Mouse (Mus musculus): ENCODE measurements at regions not wholly inside any gene's neighbourhood (a gene's known extent, or its start where the extent isn't known, plus 50 kb on each side); places are given as distances from the start of the nearest gene placed in this dataset.

DNA sequence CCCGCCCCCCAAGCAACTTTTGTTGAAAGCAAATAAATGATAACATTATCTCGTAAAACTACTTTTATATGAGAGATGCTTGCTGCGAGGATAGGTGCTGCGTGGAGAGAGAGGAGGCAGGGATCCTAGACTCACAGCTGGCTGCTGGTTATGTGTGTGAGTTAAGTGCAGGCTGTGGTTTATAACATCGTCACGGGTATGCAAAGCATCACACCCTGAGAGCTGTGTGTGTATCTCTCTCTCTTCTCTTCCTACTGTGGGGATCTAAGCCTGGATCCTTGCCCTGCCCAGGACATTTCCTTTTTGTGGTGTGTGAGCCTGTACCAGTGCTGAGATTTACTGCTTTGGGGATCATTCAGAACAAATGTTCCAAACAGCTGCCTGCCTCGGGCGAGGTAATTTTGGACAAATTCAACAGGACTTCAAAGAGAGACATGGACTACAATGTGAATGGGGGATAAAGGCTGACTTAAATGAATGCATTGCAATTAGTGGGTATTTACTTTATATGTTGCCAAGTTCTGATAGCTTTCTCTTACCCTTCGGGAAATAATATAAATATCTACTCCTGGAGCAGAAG is 162.9 kb downstream of the Sox2 start:
- TF ChIP-seq CTCF (IDR thresholded peaks at IDR 0.05; ENCODE audit: extremely low read depth, insufficient read length, insufficient replicate concordance, low read depth, low read length) (no peak), POLR2A (IDR thresholded peaks at IDR 0.05; ENCODE audit: low read depth, low read length) (no peak)

All from small intestine, adult 2 months (tissue).